Mouse (Mus musculus): Measurements from ENCODE around the gene Thada.
"Not testable (repeated sequence)": the region's sequence is repeated elsewhere in the genome, so short reads cannot be mapped to it uniquely, and the experiment has no call there.

Gene Thada

DNA sequence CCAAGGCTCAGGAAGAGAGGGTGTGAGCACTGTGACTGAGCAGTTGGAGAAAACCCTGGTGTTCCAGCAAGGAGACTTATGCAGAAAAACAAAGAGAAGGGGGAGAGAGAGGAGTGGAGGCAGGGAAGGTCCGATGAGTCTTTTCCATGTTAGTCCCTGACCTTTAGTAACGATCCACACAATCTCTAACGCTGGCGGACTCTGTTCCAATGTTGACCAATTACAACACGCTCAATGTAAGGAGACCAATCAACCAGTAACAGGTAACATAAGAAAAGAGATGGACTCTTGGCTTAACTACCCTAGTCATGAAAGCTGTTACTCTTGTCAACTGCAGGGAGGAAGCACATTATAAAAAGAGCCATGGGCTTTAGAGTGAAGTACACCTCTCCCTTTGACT lies 160.9 kb downstream of the Thada start:
- DNase-seq (ENCODE audit: low read depth, low spot score) = no peak

DNA sequence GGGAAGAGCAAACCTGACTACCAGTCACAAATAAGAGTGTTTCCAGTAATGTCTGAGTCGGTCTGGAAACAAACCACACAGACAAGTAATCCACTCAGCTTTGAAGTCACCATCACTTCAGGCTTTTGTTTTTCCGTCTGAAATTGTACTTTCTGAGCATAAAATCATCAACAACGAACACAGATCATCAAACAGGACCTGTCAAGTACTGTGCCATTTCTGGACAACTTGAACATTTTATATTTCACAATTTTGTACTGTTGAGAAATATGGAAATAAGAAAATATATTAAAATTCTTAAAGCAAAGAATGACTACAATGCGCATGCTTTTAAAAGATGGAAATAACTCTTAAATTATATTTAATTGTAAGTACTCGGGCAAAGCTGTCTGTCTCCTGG lies 161.9 kb downstream of the Thada start:
- DNase-seq (ENCODE audit: low read depth, low spot score) = no peak

DNA sequence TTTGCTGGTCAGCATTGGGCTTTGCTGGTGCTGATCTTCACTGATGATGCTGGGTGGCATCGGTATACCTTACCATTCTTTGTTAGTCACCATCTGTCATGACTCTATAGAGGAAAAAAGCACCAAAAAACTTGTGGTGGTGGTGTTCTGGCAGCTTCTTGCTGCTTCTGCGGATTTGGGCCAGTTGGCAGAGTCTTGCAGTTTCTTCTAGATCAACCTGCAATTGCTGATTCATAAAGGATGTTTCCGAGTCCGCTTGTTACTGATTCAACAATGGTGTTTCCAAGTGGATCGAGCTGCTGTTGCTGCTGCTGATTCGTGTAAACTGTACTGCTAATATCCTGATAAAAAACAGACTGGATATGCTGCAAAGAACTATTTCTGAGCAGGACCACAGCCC lies 168.0 kb downstream of the Thada start:
- no peak for DNase-seq (ENCODE audit: low read depth, low spot score)

DNA sequence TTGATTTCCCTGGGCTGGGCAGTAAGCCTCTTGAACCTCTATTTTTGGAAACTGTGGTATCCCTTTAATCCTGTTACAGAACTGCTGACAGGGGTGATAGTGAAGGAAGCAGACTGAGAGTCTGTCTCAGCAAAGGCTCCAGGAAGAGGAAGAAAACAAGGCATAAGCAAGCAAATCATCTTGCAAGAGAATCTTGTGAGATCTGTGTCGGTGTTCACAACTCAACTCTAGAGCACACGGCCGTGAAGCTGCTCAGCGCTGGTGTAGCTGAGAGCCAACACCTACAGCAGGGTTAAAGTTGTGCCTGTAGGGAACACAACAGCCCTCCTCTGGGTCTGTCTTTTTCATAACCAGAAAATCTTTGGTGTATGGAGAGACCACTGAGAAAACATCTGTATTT lies 172.8 kb downstream of the Thada start:
- no peak for DNase-seq (ENCODE audit: low read depth, low spot score)

DNA sequence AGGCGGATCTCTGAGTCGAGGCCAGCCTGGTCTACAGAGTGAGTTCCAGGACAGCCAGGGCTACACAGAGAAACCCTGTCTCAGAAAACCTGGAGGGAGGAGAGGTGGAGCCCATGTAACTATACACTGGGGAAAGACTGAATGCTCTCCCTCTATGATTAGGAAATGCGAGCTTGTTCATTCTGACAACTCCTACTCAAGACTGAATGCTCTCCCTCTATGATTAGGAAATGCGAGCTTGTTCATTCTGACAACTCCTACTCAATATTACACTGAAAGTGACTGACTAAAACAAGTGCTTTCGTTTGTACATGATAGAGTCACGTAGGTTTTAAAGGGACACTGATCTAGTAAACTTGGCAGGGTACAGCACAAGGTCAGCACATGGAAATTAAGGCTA lies 174.8 kb downstream of the Thada start:
- DNase-seq (ENCODE audit: low read depth, low spot score) = not testable (repeated sequence)

DNA sequence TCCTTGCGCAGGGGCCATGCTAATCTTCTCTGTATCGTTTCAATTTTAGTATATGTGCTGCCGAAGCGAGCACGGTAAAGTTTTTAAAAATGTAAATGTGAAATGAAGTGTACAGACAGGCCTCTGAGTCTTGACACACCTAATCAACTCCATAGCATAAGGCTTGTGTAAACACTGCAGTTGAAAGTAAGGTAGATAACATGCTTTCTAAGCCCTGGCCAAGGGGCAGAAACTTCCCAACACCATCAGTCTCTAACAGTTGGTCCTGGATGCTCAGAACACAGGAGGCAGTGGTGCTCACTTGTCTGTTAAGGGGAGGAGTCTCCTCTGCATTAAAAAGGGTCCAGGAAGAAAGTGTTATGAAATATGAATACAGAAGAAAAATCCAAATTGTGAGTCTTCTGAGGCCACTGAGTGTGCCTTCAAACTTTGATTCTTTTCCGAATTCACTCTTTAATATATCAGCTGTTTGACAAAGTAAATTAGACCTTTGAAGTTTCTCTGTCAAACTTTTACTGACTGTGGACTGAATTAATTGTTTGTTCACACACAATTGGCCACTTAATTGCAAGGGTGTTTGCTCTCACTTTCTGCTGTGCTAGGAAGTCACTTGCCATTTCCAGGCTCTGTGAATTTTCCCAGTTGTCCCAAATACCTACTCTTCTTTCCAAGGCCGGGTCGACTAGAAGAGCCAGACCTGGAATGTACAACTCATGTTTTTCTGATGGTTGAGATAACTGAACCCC lies 178.2 kb downstream of the Thada start:
- DNase-seq (ENCODE audit: low read depth, low spot score) = no peak

DNA sequence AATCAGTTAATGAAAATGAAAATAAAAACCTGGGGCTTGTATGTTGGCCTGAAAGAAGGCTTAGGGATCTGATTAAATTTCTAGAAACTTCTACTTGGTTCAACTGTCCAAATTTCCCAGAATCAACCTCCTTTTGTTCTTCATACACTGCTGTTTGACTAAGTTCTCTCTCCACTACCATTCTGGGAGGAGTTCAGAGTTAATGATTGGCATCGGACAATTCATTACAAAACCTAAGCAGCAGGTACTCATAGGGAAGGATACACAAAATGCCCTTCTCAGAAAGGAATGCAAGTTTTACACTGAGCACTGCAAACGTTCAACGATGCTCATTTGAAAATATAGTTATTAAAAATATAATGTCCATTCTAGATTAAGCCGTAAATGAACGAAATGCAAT lies 179.5 kb downstream of the Thada start:
- DNase-seq (ENCODE audit: low read depth, low spot score) = no peak

DNA sequence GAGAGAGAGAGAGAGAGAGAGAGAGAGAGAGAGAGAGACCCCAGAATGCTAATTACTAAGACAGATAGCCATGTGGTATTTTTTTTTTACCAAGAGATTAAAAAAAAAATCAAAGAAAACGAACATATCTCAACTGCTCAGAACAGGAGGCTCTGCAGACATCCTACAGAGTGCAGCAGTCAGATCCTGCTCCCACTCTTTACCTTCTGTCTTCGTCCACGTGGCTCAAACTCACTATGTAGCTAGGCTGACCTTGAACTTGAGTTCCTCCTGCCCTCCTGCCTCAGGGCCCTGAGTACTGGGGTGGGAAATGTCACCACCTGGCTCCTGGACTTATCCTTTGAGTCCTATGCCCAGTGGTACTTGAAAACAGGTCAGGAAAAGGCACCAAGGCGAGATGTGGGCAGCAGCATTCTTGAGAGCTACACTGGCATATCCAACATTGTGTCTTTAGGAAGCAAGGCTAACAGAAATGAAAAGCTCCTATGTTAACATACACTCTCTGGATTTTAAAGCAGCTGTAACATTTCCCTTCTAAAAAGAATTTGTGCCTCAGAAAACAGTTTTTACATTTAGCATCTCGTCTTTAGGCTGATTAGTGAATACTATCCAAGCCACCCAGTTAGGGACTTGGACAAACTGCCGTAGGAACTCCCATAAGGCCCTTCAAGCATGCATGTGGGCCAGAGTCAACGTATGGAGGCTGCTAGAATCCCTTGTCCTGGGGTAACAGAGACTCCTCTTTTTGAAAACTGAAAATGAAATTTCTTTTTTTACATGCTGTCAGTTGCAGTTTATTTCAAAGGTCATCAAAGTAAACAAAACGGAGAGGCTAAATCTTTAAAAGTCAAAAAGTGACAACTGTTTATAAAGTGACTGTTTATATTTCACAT lies 183.4 kb downstream of the Thada start:
- DNase-seq (ENCODE audit: low read depth, low spot score) = no peak

DNA sequence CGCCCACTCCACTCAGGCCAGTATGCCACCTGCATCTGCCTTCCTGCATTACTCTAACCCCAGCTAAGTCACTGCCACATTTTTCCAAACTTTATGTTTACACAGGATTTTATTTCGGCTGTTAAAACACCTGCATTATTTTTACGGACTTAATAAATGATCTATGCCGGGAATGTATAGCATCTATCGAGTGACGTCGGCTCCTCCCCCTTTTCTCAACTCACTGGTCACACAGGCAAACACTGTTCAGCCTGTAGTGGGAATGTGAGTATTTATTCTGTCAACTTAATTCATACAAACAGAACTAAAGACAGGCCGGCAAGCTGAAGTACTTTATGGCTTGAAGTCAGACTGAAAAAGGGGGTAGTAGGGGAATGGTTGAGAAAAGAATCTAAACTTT lies 187.0 kb downstream of the Thada start:
- DNase-seq (ENCODE audit: low read depth, low spot score) = no peak

DNA sequence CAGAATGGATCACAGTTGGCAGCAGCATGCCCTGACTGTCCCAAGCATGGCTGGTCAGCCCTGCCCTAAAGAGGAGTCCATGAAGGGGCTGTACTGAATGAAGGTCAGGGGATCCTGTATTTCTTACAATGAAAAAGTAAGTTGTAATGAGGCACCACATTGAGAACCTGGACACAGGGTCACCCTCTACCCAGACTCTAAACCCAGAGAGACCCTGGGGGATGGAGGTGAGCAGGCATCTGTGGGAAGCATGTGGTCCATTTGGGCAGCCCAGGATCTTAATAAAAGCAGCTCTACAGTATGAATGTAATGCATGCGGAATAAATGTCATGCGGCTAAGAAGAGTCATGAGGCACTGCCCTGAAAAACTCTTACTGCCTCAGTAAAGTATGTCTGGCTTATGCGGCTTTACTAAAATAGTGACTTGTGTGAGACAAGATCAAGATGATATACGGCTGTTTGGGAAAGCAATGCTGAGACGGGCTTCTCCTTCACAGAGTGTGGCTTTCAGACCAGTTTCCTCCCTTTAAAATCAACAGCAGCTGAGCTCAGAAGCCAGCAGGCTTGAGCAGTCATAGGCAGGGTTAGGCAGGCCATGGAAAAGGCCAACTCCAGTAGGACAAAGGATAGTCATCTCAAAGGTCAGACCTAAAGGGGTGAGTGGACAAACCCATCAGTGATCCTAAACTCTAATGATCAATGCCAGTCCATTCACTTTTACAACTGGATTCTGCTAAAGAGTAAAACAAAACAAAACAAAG lies 187.6 kb downstream of the Thada start:
- DNase-seq (ENCODE audit: low read depth, low spot score) = no peak

DNA sequence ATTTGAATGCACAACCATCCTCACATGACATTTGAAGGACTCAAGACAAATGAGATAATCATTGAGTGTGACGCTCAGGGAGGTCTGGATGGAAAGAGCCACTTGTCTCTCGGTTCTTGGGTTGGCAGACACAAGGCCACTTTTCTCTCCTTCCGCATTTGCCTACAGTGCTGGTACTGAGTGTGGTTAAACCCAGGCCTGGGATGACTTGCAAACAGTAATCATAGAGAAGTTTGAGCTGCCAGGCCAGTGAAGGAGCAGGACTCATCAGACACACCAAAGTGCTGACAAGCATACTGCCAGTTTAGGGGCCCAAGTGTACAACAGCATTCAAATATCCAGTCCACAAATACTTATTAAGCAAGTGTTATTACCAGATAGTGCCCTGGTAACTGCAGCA lies 191.0 kb downstream of the Thada start:
- DNase-seq (ENCODE audit: low read depth, low spot score) = no peak

DNA sequence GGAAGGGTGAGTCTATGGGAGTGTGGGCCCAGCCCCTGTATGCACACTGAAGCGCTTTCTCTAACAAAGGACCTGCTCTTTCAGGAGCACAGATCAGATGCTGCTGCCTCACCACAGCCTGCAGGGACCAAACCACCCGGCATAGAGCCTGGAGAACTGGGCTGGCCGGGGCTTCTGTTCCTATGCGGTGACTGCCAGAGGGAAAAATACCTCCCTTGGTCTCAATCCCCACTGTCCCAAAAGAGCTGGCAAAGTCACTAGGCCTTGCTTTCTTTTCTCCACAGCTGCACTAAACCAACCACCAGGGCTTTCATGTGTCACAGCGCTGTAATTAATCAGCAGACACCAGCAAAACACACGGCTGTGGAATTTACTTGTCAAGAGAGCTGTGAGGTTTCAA lies 191.8 kb downstream of the Thada start:
- DNase-seq (ENCODE audit: low read depth, low spot score) = no peak

DNA sequence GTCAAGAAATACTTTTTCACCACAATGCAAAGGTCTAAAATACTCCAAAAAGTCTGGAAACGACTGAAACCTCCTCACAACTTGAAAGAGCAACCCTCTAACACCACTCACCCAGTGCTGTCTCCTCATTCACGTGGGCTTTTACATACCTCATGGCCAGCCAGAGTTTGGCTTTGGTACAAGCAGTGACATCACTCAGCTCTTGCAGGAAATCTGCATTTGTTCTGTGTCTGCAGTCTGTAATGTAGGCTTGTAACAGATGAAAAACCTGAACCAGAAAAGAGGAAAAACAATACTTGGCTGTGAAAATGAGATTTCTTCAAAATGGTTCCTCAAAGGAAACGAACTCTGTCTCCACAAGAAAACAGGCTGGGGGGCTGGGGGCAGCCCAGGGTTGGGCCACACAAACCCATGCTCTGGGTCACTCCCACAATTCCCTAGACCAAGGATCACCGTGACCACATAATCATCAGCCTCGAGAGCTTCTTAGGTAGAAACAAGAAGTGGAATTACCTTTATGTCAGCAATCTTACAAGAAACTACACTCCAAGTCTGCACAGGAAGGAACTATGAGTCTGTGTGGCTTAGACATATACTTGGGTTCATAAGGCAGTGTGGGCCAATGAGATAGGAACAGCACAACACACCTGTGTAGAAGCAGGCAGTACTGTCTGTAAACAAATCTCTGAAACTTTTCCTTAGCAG lies 193.3 kb downstream of the Thada start:
- no peak for DNase-seq (ENCODE audit: low read depth, low spot score)

DNA sequence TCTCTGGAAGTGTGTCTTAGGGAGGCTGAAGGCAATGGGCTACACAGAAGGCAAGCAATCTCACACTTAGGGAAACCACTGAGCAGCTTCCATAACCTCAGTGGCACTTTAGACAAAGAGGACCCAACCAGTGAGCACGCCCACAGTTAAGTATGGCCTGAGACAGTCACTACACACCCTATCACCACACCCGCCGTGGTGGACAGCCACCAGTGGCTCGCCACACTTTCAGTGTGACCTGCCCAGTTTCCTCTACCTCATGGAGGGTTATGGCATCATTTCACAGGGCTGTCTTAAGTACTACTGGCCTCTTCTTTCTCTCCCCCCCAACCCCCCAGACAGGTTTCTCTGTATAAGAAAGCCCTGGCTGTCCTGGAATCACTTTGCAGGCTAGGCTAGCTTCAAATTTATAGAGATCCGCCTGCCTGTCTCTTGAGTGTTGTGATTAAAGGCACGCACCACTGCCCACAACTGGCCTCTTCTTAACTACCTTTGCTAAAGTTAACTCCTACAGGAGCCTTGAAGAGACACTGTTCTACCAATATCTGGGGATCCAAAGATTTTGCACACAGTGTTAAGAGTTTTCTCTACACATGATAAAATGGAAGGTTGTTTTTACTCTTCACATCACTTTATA lies 194.3 kb downstream of the Thada start:
- no peak for DNase-seq (ENCODE audit: low read depth, low spot score)

DNA sequence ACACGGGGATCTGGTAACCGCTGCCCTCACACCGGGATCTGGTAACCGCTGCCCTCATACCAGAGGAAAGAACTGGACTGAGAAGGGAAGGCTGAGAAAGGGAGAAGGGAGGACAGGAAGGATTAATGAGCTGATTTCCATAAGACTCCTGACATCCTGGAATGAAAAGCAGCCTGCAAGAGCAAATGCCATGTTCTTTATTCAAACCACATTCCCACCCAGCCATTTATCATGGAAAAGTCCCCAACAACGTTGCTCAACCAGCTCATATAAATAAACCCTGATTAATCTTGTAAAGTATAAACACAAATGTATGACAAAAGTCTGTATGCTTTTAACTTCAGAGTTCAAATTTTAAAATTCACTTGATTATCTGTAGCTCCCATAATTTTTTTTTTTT lies 196.3 kb downstream of the Thada start:
- no peak for DNase-seq (ENCODE audit: low read depth, low spot score)

DNA sequence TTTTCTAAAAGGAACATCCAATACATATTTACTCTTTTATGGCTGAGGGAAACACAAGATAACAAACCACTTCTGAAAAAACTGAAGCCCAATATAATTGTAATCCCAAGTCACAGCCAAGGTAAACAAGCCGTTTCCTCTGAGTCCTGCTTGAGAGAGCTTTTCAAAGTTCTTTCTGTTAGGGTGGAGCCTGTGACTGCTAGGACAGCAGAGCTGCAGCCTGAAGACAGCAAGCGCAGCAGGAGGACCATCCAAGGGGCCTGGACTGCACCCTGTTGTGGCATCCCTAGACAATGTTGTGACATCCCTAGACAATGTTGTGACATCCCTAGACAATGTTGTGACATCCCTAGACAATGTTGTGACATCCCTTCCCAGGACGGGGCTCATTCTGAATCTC lies 197.6 kb downstream of the Thada start:
- DNase-seq (ENCODE audit: low read depth, low spot score) = no peak

DNA sequence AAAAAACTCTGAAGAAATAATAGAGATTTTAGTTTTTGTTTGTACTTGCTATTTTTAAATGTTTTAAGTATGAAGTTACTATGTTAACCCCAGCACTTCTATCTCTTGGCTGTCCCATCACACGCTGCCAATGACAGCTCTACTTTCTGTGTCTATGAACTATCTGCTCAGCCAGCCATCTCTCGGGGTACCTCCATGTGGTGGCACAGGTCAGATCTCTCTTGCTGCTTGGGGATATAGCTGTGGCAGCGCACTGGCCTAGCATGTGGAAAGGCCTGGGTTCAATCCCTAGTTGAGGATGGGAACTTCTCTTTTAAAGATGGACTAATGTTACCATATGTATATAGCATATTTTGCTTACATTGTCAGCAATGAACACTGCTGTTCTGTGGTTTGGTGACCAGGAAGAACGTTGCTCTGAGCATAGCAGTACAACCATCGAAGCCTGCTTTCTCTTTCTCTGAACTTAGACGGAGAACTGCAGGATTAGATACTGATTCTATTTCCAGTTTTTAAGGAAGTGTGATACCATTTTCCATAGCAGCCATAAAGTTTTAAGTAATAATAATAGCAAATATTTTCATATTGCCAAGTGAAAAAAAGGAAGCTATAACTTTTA lies 198.4 kb downstream of the Thada start:
- no peak for DNase-seq (ENCODE audit: low read depth, low spot score)

DNA sequence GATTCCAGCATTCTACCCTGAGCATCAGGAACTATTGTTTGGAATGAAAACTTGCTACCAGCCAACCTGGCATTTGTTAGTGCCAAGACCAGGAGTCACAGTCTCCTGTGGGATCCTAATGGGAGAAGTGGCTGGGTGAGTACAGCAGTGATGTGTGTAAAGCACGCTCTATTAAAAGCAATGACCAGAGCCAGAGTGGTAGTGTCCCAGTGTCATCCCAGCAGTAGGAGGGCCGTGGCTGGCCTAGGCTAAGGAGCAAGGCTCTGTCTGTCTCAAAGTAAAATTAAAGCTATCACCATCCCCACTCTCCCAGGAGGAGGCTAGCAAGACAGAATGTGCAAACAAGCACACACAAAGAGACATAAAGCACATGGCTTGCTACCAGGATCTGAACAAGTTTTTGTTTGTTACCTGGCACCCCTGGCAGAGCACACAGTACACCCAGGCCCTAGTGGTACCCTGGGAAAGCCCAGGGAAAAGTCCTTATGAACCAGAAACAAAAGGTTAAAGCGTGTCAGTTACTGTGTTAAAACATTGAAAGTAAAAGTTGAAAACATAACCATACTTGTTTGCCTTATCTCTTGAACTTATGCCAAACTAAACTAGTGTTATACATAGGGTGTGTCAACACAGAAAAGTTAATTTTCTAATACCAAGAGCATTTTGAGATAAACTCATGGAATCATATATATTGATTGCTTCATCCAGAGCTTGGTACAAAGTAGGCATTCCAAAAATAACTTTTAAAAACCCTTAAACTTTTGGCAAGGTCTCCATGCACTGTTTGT lies 199.7 kb downstream of the Thada start:
- no peak for DNase-seq (ENCODE audit: low read depth, low spot score)

DNA sequence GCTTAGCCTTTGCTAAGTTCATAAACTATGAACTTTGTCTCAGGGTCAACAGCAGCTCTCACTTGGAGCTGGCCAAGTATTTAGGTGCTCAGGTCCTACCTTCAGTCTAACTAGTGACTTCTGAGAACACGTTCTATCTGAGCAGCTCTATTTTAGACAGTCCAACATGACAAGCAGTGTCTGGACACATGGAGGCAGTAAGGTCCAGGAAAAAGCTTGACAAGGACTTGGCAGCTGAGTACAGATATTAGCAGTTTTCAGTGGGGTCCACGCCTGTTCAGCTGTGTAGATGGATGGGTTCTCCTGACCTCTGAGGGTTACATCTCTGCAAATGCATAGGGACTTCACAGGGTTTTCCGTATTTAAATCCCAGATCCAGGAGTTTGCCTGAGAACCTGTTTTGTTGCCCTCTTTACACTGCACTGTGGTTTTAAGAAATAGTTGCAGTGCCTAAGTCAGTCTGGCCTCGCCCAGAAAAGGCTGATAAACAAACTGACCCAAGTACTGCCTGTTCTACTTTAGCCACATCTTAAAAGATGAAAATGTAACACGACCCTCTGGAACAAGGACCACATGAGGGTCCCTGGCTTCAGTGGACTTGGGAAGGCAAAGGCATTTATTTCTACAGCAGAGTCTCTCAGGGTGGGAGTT lies 200.4 kb downstream of the Thada start:
- no peak for DNase-seq (ENCODE audit: low read depth, low spot score)
